Mouse (Mus musculus) mature B cell (primary cell): Measurements from ENCODE around the gene Tmem121.

Source experiments
- in situ Hi-C: fragments of 300-500 bp; cut with MboI; formaldehyde crosslinking; loops from 2 replicates; pipeline ENCODE4 v1.14.3; 2019

The Tmem121 gene

GRCm38 (mm10) chr12:113185442-113186291 is at the start of gene Tmem121:
Gene Tmem121, plus strand, starts transcription at chr12:113185930.
- in situ Hi-C loops = loop anchor here (5.0 kb wide), 1 partner anchor 38 kb away; the partner anchor contains the start of gene Crip1

GRCm38 (mm10) chr12:113136492-113137020 is 49.2 kb upstream of the Tmem121 start:
- in situ Hi-C loops = no loop called here

- in situ Hi-C loops = no loop called here
These were observed 48.2 kb upstream of the Tmem121 start for GRCm38 (mm10) chr12:113137260-113138213.

- in situ Hi-C loops = no loop called here
These were observed 47.4 kb upstream of the Tmem121 start for GRCm38 (mm10) chr12:113138291-113138690.

GRCm38 (mm10) chr12:113138901-113139864 is 46.5 kb upstream of the Tmem121 start:
- in situ Hi-C loops = no loop called here

GRCm38 (mm10) chr12:113139908-113140615 is 45.7 kb upstream of the Tmem121 start, which contains the start of gene Crip2:
Gene Crip2, plus strand, starts transcription at chr12:113140236.
- in situ Hi-C loops = no loop called here

GRCm38 (mm10) chr12:113140616-113141411 is 44.9 kb upstream of the Tmem121 start:
- in situ Hi-C loops = no loop called here

GRCm38 (mm10) chr12:113141531-113141973 is 44.2 kb upstream of the Tmem121 start:
- in situ Hi-C loops = no loop called here

GRCm38 (mm10) chr12:113142021-113142975 is 43.4 kb upstream of the Tmem121 start:
- in situ Hi-C loops = no loop called here

GRCm38 (mm10) chr12:113143164-113143563 is 42.6 kb upstream of the Tmem121 start:
- in situ Hi-C loops = no loop called here

- in situ Hi-C loops = no loop called here
These were observed 41.6 kb upstream of the Tmem121 start for GRCm38 (mm10) chr12:113144001-113144756.

- in situ Hi-C loops = loop anchor here (5.0 kb wide), 1 partner anchor 42 kb away; the partner anchor contains the start of gene Tmem121
These were observed 40.8 kb upstream of the Tmem121 start for GRCm38 (mm10) chr12:113144886-113145285.

GRCm38 (mm10) chr12:113145591-113145990 is 40.1 kb upstream of the Tmem121 start:
- in situ Hi-C loops = loop anchor here (5.0 kb wide), 1 partner anchor 42 kb away; the partner anchor contains the start of gene Tmem121

- in situ Hi-C loops = loop anchor here (5.0 kb wide), 1 partner anchor 41 kb away; the partner anchor contains the start of gene Tmem121
These were observed 39.3 kb upstream of the Tmem121 start, which contains the start of gene Crip1 for GRCm38 (mm10) chr12:113146112-113147057. Gene Crip1, plus strand, starts transcription at chr12:113146316.

- in situ Hi-C loops = loop anchor here (5.0 kb wide), 1 partner anchor 40 kb away; the partner anchor contains the start of gene Tmem121
These were observed 38.2 kb upstream of the Tmem121 start for GRCm38 (mm10) chr12:113147481-113147880.
